Mouse (Mus musculus) embryonic fibroblast, embryonic 13.5 days (primary cell): ENCODE measurements around the gene Ppp3ca. TPM values are rescaled to one million over a fixed set of nuclear protein-coding genes. Genes with fewer than 3 reads are reported as not detected.

Experiments
- H3K27ac ChIP-seq: 2 replicates; pipeline ENCODE4 v1.5.1; 2012; ENCODE audit warnings: low read length, control low read depth, inconsistent platforms; ENCODE audit not compliant: insufficient read depth
- H3K4me1 ChIP-seq: 2 replicates; pipeline ENCODE4 v1.6.1; 2011; ENCODE audit warnings: low read length; ENCODE audit not compliant: control insufficient read depth, insufficient read depth
- H3K4me3 ChIP-seq: 2 replicates; pipeline ENCODE4 v1.5.1; 2011; ENCODE audit warnings: mild to moderate bottlenecking, control low read depth, low read length; ENCODE audit not compliant: insufficient read depth
- CTCF ChIP-seq: IDR thresholded peaks from 2 replicates; pipeline ENCODE4 v1.5.1; 2011; ENCODE audit warnings: mild to moderate bottlenecking, control low read depth, low read length, moderate library complexity, borderline replicate concordance; ENCODE audit not compliant: insufficient read depth
- POLR2A ChIP-seq: IDR thresholded peaks from 2 replicates; pipeline ENCODE4 v1.6.1; 2011; ENCODE audit warnings: low read depth, mild to moderate bottlenecking, control low read depth, low read length, moderate library complexity
- polyA plus RNA-seq: library from polyadenylated mRNA; stranded (reverse); fragments of >200 nt; gene quantifications from 2 replicates; pipeline ENCODE4 v1.2.4, GENCODE M21; 2011; ENCODE audit warnings: low read depth; ENCODE audit not compliant: missing spikeins, insufficient read length

The Ppp3ca gene
- polyA plus RNA-seq, 1 experiment: 77.8 TPM

- H3K4me3 ChIP-seq: peak overlapping the region; percentile 63
- TF ChIP-seq POLR2A (no peak), CTCF (0 out of 2 replicates have a peak, but pooled peaks have one; percentile 13)
- peak overlapping the region; percentile 59 for H3K27ac ChIP-seq
- no peaks in the 10 kb centered on the region for H3K4me1 ChIP-seq
Observed at GRCm38 (mm10) chr3:136670360-136671131, 622 bp downstream of the Ppp3ca start.

- Histone ChIP-seq H3K4me3 (peak overlapping the region; percentile 63), H3K27ac (peak overlapping the region; percentile 4; the same call in 1 of the 2 replicates), H3K4me1 (no peaks in the 10 kb centered on the region)
- TF ChIP-seq CTCF (no peak), POLR2A (peak; percentile 41; the same call in 1 of the 2 replicates)
Observed at GRCm38 (mm10) chr3:136671161-136671939, 1.4 kb downstream of the Ppp3ca start.

GRCm38 (mm10) chr3:136671940-136672278, 2.0 kb downstream of the Ppp3ca start:
- no peaks in the 10 kb centered on the region for H3K4me1 ChIP-seq
- TF ChIP-seq CTCF (no peak), POLR2A (no peak)

GRCm38 (mm10) chr3:136672870-136673269, 2.9 kb downstream of the Ppp3ca start:
- H3K27ac ChIP-seq: no peak overlapping the region
- TF ChIP-seq POLR2A (no peak), CTCF (no peak)
- H3K4me1 ChIP-seq: no peaks in the 10 kb centered on the region
- no peak overlapping the region for H3K4me3 ChIP-seq

More at GRCm38 (mm10) chr3:136671940-136672278, 2.0 kb downstream of the Ppp3ca start:
- Histone ChIP-seq H3K27ac (peak overlapping the region; percentile 4; the same call in 1 of the 2 replicates), H3K4me3 (peak overlapping the region; percentile 63)

- no peaks in the 10 kb centered on the region for H3K4me1 ChIP-seq
- no peak for TF ChIP-seq POLR2A
- no peak for TF ChIP-seq CTCF
- no peak overlapping the region for H3K27ac ChIP-seq
- no peak overlapping the region for H3K4me3 ChIP-seq
Observed at GRCm38 (mm10) chr3:136673363-136673762, 3.4 kb downstream of the Ppp3ca start.

GRCm38 (mm10) chr3:136674486-136674885, 4.6 kb downstream of the Ppp3ca start:
- H3K4me3 ChIP-seq: no peak overlapping the region
- H3K27ac ChIP-seq: no peak overlapping the region
- TF ChIP-seq POLR2A: no peak
- TF ChIP-seq CTCF: no peak
- no peaks in the 10 kb centered on the region for H3K4me1 ChIP-seq

GRCm38 (mm10) chr3:136676991-136677390, 7.1 kb downstream of the Ppp3ca start:
- no peak overlapping the region for H3K4me3 ChIP-seq

GRCm38 (mm10) chr3:136678386-136678785, 8.5 kb downstream of the Ppp3ca start:
- no peak overlapping the region for H3K27ac ChIP-seq
- no peak overlapping the region for H3K4me3 ChIP-seq
- H3K4me1 ChIP-seq: no peaks in the 10 kb centered on the region
- TF ChIP-seq POLR2A (no peak), CTCF (no peak)

More at GRCm38 (mm10) chr3:136676991-136677390, 7.1 kb downstream of the Ppp3ca start:
- no peaks in the 10 kb centered on the region for H3K4me1 ChIP-seq
- TF ChIP-seq POLR2A: no peak
- TF ChIP-seq CTCF: no peak
- H3K27ac ChIP-seq: no peak overlapping the region

GRCm38 (mm10) chr3:136679903-136680491, 10.1 kb downstream of the Ppp3ca start:
- H3K4me3 ChIP-seq: no peak overlapping the region
- H3K27ac ChIP-seq: no peak overlapping the region
- TF ChIP-seq CTCF (no peak), POLR2A (no peak)
- H3K4me1 ChIP-seq: no peaks in the 10 kb centered on the region; the same call in 1 of the 2 replicates
